Mouse (Mus musculus) heart, embryonic 16.5 days (tissue): ENCODE data around the gene Sptbn4. TPM values are rescaled to one million over a fixed set of nuclear protein-coding genes. Genes with fewer than 3 reads are reported as not detected.

Experiments used
- ATAC-seq: fragments of 200-750 bp; cut with Nextera tagmentation; replicated peaks from 2 replicates; pipeline ENCODE4 v1.8.0; 2017; ENCODE audit warnings: moderate number of reproducible peaks; ENCODE audit not compliant: insufficient read depth, low FRiP score; ENCODE audit errors: extremely low read depth
- H3K27ac ChIP-seq: fragments of 300-500 bp; sonication (generic); 2 replicates; pipeline ENCODE4 v1.5.1; 2014; ENCODE audit warnings: mild to moderate bottlenecking, low read length, control low read depth, moderate library complexity
- H3K27me3 ChIP-seq: fragments of 300-500 bp; sonication (generic); 2 replicates; pipeline ENCODE4 v1.6.1; 2014; ENCODE audit warnings: low read length, mixed read lengths; ENCODE audit not compliant: control insufficient read depth, insufficient read depth
- H3K36me3 ChIP-seq: fragments of 300-500 bp; sonication (generic); 2 replicates; pipeline ENCODE4 v1.6.1; 2014; ENCODE audit not compliant: control insufficient read depth, insufficient read depth
- H3K4me1 ChIP-seq: fragments of 300-500 bp; sonication (generic); 2 replicates; pipeline ENCODE4 v1.6.1; 2014; ENCODE audit warnings: low read length, mixed read lengths; ENCODE audit not compliant: control insufficient read depth, insufficient read depth
- H3K4me2 ChIP-seq: fragments of 300-500 bp; sonication (generic); 2 replicates; pipeline ENCODE4 v1.6.1; 2014; ENCODE audit warnings: low read depth, mild to moderate bottlenecking, control low read depth, low read length
- H3K4me3 ChIP-seq: fragments of 300-500 bp; sonication (generic); 2 replicates; pipeline ENCODE4 v1.5.1; 2014; ENCODE audit warnings: mild to moderate bottlenecking, control low read depth, low read length
- H3K9ac ChIP-seq: fragments of 300-500 bp; sonication (generic); 2 replicates; pipeline ENCODE4 v1.6.1; 2014; ENCODE audit warnings: low read length, control low read depth
- H3K9me3 ChIP-seq: fragments of 300-500 bp; sonication (generic); replicated peaks from 2 replicates; pipeline ENCODE4 v1.6.1; 2016; ENCODE audit warnings: low read length; ENCODE audit not compliant: control insufficient read depth
- WGBS: fragments of 180-500 bp; shearing (Covaris S2); extraction: QIAGEN DNeasy Blood & Tissue Kit; methylation state at CpG from one replicate; pipeline ENCODE4 v1.1.7; 2014; 5-methylcytosine and 5-hydroxymethylcytosine counted together
- polyA plus RNA-seq: library from polyadenylated mRNA; unstranded; fragments of >200 nt; fragmentation: Nextera tagmentation; extraction: Ambion mirVana; gene quantifications from 2 replicates; pipeline ENCODE4 v1.2.1, GENCODE M21; 2015

Gene Sptbn4
- polyA plus RNA-seq, 1 experiment from 2014 or later: 0.43 TPM

DNA sequence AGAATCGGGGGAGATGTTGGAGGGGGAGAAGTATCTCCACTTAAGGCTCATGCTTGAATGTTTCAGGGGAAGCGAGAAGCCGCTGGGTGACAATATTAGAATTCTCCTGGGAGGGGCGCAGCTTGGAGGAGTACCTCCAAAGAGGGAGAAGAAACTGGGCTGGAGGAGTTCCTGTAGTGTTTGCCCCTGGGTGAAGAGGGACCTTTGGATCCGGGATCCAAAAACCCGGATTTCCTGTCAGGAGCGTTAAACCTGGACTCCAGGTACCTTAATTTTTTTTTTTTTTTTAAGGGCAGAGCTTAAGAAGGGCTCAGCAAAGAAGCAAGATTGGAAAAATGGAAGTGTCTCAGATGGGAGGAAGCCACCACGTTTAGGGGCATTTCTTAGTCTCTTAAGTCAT is 115.6 kb downstream of the Sptbn4 start:
- peaks cover 49% of the 10 kb centered on the region for H3K4me1 ChIP-seq
- WGBS: 6% methylated on average over 8 of the region's 8 CpGs
- peak overlapping the region; percentile 90 for H3K4me2 ChIP-seq
- peak overlapping the region; percentile 74 for H3K27ac ChIP-seq
- peaks cover 85% of the 10 kb centered on the region for H3K27me3 ChIP-seq
- H3K9me3 ChIP-seq: no peaks in the 10 kb centered on the region
- H3K4me3 ChIP-seq: peak overlapping the region; percentile 73
- H3K36me3 ChIP-seq: no peaks in the 10 kb centered on the region
- peak overlapping the region; percentile 85 for H3K9ac ChIP-seq
- ATAC-seq: no peak

DNA sequence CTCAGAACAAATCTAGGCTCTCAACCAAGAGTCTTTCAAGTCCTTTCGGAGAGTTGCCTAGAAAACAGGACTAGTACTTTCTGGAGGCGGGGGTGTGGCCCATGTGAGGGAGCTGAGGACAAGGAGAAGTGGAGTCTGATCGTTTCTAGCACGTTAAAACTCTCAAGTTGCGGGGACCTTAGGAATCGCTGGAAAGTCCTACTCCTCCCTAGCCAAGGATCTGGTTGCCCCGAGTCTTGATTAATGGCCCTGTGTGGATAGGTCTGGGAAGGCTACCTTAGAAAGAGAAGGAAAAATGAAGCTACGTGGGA is 116.0 kb downstream of the Sptbn4 start:
- H3K4me2 ChIP-seq: peak overlapping the region; percentile 90
- H3K4me3 ChIP-seq: peak overlapping the region; percentile 73
- H3K9ac ChIP-seq: peak overlapping the region; percentile 85
- no peaks in the 10 kb centered on the region for H3K9me3 ChIP-seq
- H3K27ac ChIP-seq: peak overlapping the region; percentile 74
- 3% methylated on average over 8 of the region's 8 CpGs for whole genome bisulfite sequencing
- ATAC-seq: no peak
- peaks cover 85% of the 10 kb centered on the region for H3K27me3 ChIP-seq
- H3K4me1 ChIP-seq: peaks cover 48% of the 10 kb centered on the region
- H3K36me3 ChIP-seq: no peaks in the 10 kb centered on the region; the same call in 1 of the 2 replicates

DNA sequence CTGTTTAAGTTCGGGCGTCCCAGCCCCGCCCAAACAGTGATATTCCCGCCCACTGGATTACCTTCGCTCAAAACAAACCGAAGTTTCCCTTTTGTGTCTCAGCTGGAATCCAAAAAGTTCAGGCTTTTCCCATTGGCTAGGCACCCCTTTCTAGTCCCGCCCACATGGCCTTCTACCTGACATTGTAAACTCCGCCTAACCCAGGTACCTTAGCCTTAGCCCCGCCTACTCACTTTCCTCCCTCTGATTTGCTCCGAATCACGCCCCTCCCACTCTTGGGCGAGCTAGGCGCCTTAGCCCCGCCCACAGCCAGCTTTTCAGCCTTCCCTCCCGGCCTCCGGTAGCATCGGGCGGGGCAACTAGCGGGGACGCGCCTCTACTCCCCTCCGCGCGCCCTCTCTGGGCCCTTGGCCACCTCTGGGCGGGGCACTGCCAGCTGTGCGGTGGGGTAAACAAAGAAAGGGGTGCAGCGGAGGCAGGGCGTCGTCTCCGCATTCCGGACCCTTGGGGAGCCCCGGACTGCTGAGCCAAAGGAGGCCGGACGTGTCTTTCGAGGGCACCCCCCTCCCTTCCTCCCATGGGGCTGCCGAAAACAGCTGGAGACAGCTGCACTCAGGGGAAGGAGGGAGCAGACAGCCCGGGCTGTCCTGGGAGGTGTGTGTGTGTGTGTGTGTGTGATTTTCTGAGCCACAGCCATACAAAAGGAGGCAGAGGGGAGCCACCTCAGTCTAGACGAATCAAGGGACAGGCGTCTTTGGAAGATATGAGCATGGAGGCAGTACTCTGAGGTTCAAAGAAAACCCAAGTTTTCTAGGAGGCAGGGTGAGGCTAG is 116.6 kb downstream of the Sptbn4 start:
- Histone ChIP-seq H3K4me1 (peaks cover 46% of the 10 kb centered on the region), H3K9me3 (no peaks in the 10 kb centered on the region), H3K4me2 (peak overlapping the region; percentile 90), H3K27me3 (peaks cover 82% of the 10 kb centered on the region), H3K27ac (peak overlapping the region; percentile 74), H3K36me3 (no peaks in the 10 kb centered on the region; the same call in 1 of the 2 replicates), H3K4me3 (peak overlapping the region; percentile 73), H3K9ac (peak overlapping the region; percentile 85)
- peak; percentile 30 for ATAC-seq
- 1% methylated on average over 39 of the region's 39 CpGs for WGBS

DNA sequence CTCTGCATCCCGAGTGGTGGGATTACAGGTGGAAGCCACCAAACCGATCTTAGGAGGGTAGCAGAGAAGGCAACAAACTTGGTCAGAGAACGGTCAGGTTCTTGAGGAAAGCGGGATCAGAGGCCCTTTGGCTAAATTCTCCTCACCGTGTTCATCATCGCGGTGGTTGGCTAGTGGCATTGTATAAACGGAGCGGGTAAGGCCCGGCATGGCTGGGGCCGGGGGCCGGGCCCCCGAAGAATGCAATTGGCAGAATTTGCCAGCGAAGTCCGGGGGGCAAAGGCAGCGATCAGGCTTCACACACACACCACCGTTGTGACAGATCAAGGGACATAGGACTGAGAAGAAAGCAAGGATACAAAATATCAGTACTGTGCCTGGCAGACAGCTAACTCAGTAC is 117.5 kb downstream of the Sptbn4 start:
- peaks cover 44% of the 10 kb centered on the region for H3K4me1 ChIP-seq
- H3K4me3 ChIP-seq: peak overlapping the region; percentile 73
- no peaks in the 10 kb centered on the region for H3K9me3 ChIP-seq
- ATAC-seq: no peak
- H3K27me3 ChIP-seq: peaks cover 78% of the 10 kb centered on the region
- H3K9ac ChIP-seq: no peak overlapping the region
- peak overlapping the region; percentile 90 for H3K4me2 ChIP-seq
- no peak overlapping the region for H3K27ac ChIP-seq
- 29% methylated on average over 17 of the region's 17 CpGs for WGBS
- H3K36me3 ChIP-seq: no peaks in the 10 kb centered on the region; the same call in 1 of the 2 replicates

DNA sequence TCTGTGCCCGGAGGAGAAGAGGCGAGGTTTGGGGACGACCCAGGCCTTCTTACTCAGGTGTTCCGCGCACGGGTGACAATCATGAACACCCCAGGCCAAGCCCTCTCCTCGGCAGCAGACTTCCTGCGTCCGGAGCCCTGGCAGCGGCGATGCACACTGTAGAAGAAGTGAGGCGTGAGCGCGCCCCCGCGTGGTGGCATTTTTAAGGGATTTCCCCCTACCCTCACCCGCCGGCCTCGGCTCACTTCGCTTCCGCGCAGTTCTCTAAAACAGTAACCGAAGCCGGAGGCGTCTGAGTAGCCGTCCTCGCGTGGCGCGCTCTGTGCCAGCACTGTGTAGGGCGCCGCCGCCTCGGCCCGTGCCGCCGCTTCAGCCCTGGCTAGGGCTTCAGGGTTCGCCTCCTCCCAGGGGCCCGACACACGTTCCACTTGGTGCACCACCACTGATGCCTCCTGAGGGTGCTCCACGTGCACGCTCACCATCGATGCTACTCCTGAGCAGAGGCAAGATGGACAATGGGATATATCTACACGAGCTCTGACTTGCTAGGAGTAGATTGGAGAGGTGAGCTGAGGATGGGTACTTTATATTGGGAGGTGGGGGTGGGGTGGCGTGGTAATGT is 118.0 kb downstream of the Sptbn4 start:
- H3K27ac ChIP-seq: no peak overlapping the region
- ATAC-seq: no peak
- H3K36me3 ChIP-seq: no peaks in the 10 kb centered on the region; the same call in 1 of the 2 replicates
- 5% methylated on average over 45 of the region's 45 CpGs for WGBS
- peak overlapping the region; percentile 47; the same call in 1 of the 2 replicates for H3K9ac ChIP-seq
- H3K9me3 ChIP-seq: no peaks in the 10 kb centered on the region
- peaks cover 44% of the 10 kb centered on the region for H3K4me1 ChIP-seq
- H3K4me3 ChIP-seq: peak overlapping the region; percentile 44
- peaks cover 77% of the 10 kb centered on the region for H3K27me3 ChIP-seq
- peak overlapping the region; percentile 62 for H3K4me2 ChIP-seq

GRCm38 (mm10) chr7:27328648-27329047 is 118.8 kb downstream of the Sptbn4 start:
- WGBS: 37% methylated on average over 16 of the region's 16 CpGs
- Histone ChIP-seq H3K9ac (no peak overlapping the region), H3K36me3 (no peaks in the 10 kb centered on the region; the same call in 1 of the 2 replicates), H3K4me2 (no peak overlapping the region), H3K4me3 (no peak overlapping the region), H3K27ac (no peak overlapping the region), H3K4me1 (peaks cover 39% of the 10 kb centered on the region), H3K9me3 (no peaks in the 10 kb centered on the region), H3K27me3 (peaks cover 77% of the 10 kb centered on the region)
- ATAC-seq: no peak

DNA sequence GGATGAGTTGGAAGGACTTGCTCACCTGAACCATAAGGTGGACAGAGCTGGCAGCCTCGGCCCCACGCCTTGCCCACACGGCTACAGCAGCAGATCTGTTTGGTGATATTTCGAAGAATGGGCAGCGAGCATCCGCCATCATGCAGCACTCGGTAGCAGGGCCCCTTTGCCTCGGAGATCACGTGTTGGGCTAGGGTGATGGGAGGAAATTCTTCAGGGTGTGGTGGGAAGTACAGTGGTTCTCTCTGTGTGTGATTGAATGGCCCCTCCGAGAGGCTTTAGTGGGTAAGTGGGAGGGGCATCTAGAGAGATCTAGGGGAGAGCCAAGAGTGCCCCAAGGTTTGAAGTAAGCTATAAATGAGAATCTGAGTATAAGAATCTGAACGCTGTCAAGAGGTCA is 119.3 kb downstream of the Sptbn4 start:
- ATAC-seq: no peak
- H3K27me3 ChIP-seq: peaks cover 76% of the 10 kb centered on the region
- H3K9ac ChIP-seq: no peak overlapping the region
- no peak overlapping the region for H3K4me2 ChIP-seq
- no peak overlapping the region for H3K27ac ChIP-seq
- no peak overlapping the region for H3K4me3 ChIP-seq
- H3K9me3 ChIP-seq: no peaks in the 10 kb centered on the region
- H3K36me3 ChIP-seq: no peaks in the 10 kb centered on the region; the same call in 1 of the 2 replicates
- peaks cover 37% of the 10 kb centered on the region for H3K4me1 ChIP-seq
- 76% methylated on average over 11 of the region's 11 CpGs for WGBS

DNA sequence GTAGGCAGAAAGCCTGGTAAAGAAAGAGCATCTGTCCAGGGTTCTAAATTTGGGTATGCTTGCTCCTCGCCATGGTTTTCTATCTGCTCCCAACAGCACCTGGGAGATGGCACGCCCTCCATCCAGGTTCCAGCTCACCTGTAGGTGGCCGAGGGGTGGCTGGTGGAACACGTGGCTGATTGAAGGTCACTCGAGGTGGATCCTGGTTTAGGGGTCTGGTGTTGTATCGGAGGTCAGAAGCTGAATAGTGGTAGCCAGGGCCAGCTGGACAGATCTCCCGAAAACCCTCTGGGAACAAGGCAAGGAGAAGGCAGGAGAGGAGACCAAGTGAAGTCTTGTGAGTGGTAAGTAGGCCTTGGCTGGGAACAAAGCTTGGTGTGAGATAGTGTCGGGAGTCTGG is 120.0 kb downstream of the Sptbn4 start:
- H3K9ac ChIP-seq: no peak overlapping the region
- peaks cover 32% of the 10 kb centered on the region for H3K4me1 ChIP-seq
- H3K27ac ChIP-seq: no peak overlapping the region
- H3K4me2 ChIP-seq: no peak overlapping the region
- no peaks in the 10 kb centered on the region; the same call in 1 of the 2 replicates for H3K36me3 ChIP-seq
- ATAC-seq: no peak
- no peak overlapping the region for H3K4me3 ChIP-seq
- peaks cover 76% of the 10 kb centered on the region for H3K27me3 ChIP-seq
- H3K9me3 ChIP-seq: no peaks in the 10 kb centered on the region
- 90% methylated on average over 8 of the region's 8 CpGs for WGBS
